Mouse (Mus musculus) CH12.LX (cell line): Measurements from ENCODE around the gene Tm6sf2.

Experiments
- CTCF ChIP-seq, 2 experiments: IDR thresholded peaks in 1 of 2; conservative IDR thresholded peaks in 1 of 2; 2 replicates each; pipeline ENCODE4 v1.5.1; 2011 to 2012; ENCODE audit warnings: low read depth in 2 of 2, low read length in 2 of 2, improper control_type of control experiment in 1 of 2, inconsistent platforms in 1 of 2, mild to moderate bottlenecking in 1 of 2, moderate library complexity in 1 of 2
- EP300 ChIP-seq: IDR thresholded peaks from 2 replicates; pipeline ENCODE4 v1.6.1; 2011; ENCODE audit warnings: low read length, improper control_type of control experiment
- POLR2A ChIP-seq: IDR thresholded peaks from 2 replicates; pipeline ENCODE4 v1.6.1; 2011; ENCODE audit warnings: low read depth, mild to moderate bottlenecking, improper control_type of control experiment, low read length
- POLR2AphosphoS2 ChIP-seq: IDR thresholded peaks from 2 replicates; pipeline ENCODE4 v1.6.1; 2011; ENCODE audit warnings: low read depth, low read length, improper control_type of control experiment
- TBP ChIP-seq: conservative IDR thresholded peaks from 2 replicates; pipeline ENCODE4 v1.6.1; 2011; ENCODE audit warnings: low read depth, low read length, improper control_type of control experiment
- UBTF ChIP-seq: IDR thresholded peaks from 2 replicates; pipeline ENCODE4 v1.6.1; 2012; ENCODE audit warnings: low read depth, mild to moderate bottlenecking, inconsistent platforms, low read length, improper control_type of control experiment, moderate library complexity

DNA sequence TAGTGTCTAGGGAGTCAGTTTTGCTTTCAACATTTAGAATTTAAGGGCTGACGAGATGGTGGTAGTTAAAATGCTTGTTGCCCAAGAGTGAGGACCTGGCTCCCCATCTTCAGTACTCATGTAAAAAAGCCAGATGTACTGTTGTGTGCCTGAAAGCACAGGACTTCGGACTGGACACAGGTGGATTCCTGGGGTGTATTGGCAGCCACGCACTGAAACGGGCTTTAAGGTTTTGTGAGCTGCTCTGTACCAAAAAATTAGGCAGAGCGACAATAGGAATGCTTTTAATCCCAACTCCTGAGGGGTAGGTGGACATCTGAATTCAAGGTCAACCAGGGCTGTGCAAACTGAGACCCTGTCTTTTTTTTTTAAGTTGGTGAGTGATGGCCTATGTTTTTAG lies 28.7 kb upstream of the Tm6sf2 start:
- TF ChIP-seq POLR2AphosphoS2 (no peak), EP300 (no peak), POLR2A (no peak), TBP (no peak), CTCF (conservative IDR thresholded peaks at IDR 0.05 in 1 of 2, IDR thresholded peaks at IDR 0.05 in 1 of 2; ENCODE audit: low read depth in 2 of 2, low read length in 2 of 2) (no peak), UBTF (no peak)
